ENCODE assay signal across 24 mouse cellular contexts in the genomic region with DNA sequence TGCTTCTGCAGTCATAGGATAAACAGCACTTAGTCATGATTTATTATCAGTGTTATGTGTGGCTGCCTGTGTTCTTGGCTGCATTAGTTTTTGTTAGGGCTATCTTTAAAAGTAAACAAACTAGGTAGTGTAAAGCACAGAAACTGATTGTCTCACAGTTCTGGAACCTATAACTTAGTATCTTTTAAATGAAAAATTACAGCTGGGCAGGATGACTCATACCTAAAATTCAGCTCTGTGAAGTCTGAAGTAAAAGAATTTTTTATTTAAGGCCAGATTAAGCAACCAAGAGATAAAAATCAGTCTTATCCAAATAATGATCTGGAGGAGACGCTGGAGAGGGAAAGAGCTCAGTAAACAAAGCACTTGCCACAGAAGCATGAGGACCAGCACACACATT.
"Had no signal": no experiment of that assay in that cellular context is flagged by ENCODE, and none has a peak within 500 bp of the region (broad histone marks: within the 10 kb centered on the region; RNA-seq: fewer than 3 reads in every experiment).

No protein-coding gene starts in this region.

- H3K4me3 ChIP-seq: gastrocnemius, adult 2 months; heart, embryonic 10.5 days; heart, embryonic 12.5 days; hindbrain, embryonic 10.5 days; hindbrain, embryonic 12.5 days; hindbrain, embryonic 15.5 days; left cerebral cortex, adult 2 months; limb, embryonic 10.5 days; limb, embryonic 12.5 days; liver, embryonic 13.5 days; liver, embryonic 15.5 days had no signal

- DNase-seq: gastrocnemius, adult 2 months; gastrocnemius, postnatal 10 days; gastrocnemius, postnatal 25 days; heart, adult 18-20 months; heart, postnatal 10 days; heart, postnatal 4 days; kidney, adult 11 months; kidney, adult 8-10 months; kidney, postnatal 10 days; kidney, postnatal 36 days; liver; liver, embryonic 13.5 days had no signal

- H3K9ac ChIP-seq: heart, embryonic 12.5 days; hindbrain, embryonic 12.5 days; hindbrain, embryonic 15.5 days; limb, embryonic 12.5 days; liver, embryonic 13.5 days; liver, embryonic 15.5 days had no signal

- H3K4me2 ChIP-seq: heart, embryonic 12.5 days; hindbrain, embryonic 12.5 days; hindbrain, embryonic 15.5 days; limb, embryonic 12.5 days; liver, embryonic 11.5 days; liver, embryonic 13.5 days; liver, embryonic 15.5 days had no signal

- H3K27me3 ChIP-seq: heart, embryonic 12.5 days; hindbrain, embryonic 12.5 days; hindbrain, embryonic 15.5 days; liver, embryonic 13.5 days; liver, embryonic 15.5 days had no signal

- ATAC-seq: hindbrain, postnatal 0 days; intestine, embryonic 16.5 days had no signal

- H3K27ac ChIP-seq: gastrocnemius, adult 2 months; heart, embryonic 10.5 days; hindbrain, embryonic 10.5 days; hindbrain, embryonic 12.5 days; hindbrain, embryonic 15.5 days; hindbrain, postnatal 0 days; left cerebral cortex, adult 2 months; limb, embryonic 10.5 days; limb, embryonic 12.5 days; liver, embryonic 13.5 days; liver, embryonic 15.5 days had no signal

- H3K9me3 ChIP-seq: heart, embryonic 10.5 days; heart, embryonic 12.5 days; hindbrain, embryonic 10.5 days; hindbrain, embryonic 12.5 days; hindbrain, embryonic 15.5 days; limb, embryonic 10.5 days; limb, embryonic 12.5 days; liver, embryonic 13.5 days; liver, embryonic 15.5 days had no signal

- H3K4me1 ChIP-seq: heart, embryonic 10.5 days; heart, embryonic 12.5 days; hindbrain, embryonic 10.5 days; hindbrain, embryonic 12.5 days; hindbrain, embryonic 15.5 days; limb, embryonic 12.5 days; liver, embryonic 13.5 days; liver, embryonic 15.5 days had no signal

- H3K36me3 ChIP-seq: heart, embryonic 10.5 days; heart, embryonic 12.5 days; hindbrain, embryonic 10.5 days; hindbrain, embryonic 12.5 days; hindbrain, embryonic 15.5 days; limb, embryonic 10.5 days; limb, embryonic 12.5 days; liver, embryonic 13.5 days; liver, embryonic 15.5 days had no signal
